Mouse (Mus musculus) liver, embryonic 14.5 days (tissue): ENCODE measurements at regions not wholly inside any gene's neighbourhood (a gene's known extent, or its start where the extent isn't known, plus 50 kb on each side); places are given as distances from the start of the nearest gene placed in this dataset.

Experiments used
- CTCF ChIP-seq: IDR thresholded peaks from 2 replicates; pipeline ENCODE4 v1.5.1; 2016; ENCODE audit warnings: antibody characterized with exemption, low read depth, control low read depth
- EP300 ChIP-seq: IDR thresholded peaks from 2 replicates; pipeline ENCODE4 v1.6.1; 2016; ENCODE audit warnings: antibody characterized with exemption, low read depth

GRCm38 (mm10) chr13:69252335-69252734 lies 253.0 kb upstream of the Adcy2 start:
- TF ChIP-seq CTCF (no peak), EP300 (no peak)
